Mouse (Mus musculus) MN1 (cell line): ENCODE results near the gene Olfr998.
"Not testable (repeated sequence)": the region's sequence is repeated elsewhere in the genome, so short reads cannot be mapped to it uniquely, and the experiment has no call there.

Experiments used
- DNase-seq: peaks from one replicate; pipeline ENCODE4 v3.0.0-alpha.2; 2016; ENCODE audit warnings: low spot score

The Olfr998 gene

DNA sequence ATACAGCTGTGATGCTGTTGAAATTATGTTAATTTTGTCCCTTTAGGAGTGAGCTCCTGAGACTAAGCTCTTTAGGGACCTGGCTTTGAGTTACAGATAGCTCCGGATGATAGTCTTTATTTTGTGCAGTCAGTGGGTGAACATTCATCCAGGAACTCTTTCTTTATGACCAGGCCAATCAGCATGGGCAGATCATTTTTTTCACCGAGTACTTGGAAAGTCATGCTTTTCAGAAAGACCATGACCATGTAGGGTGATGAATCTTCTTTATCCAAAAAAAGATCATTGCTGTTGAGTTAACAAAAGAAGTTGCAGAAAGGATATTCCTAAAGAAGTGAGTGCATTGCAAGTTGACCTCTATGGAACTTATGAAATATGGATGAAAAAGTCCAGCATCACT, at the start of gene Olfr998:
Gene Olfr998, plus strand, starts transcription at position 301 of the 400 bp plus-strand sequence.
- not testable (repeated sequence) for DNase-seq

DNA sequence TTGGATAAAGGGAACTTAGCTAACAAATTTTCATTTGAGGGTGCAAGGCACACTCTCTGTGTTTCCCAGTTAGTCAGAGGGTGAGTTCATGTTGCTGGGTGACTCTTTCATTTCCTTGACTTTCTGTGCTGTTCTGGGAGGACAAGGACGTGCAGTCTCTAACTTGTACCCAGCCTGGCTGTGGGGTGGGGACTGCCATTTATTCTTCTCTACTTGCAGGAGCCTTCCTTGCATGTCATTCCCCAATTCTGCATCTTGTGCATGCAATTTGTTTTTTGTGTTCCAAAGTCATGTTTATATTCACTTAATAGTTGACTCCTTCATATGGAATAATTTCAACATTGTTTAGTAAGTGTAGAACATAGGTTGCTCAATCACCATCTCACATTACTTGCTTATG, 33.9 kb upstream of the Olfr998 start:
- DNase-seq: no peak

DNA sequence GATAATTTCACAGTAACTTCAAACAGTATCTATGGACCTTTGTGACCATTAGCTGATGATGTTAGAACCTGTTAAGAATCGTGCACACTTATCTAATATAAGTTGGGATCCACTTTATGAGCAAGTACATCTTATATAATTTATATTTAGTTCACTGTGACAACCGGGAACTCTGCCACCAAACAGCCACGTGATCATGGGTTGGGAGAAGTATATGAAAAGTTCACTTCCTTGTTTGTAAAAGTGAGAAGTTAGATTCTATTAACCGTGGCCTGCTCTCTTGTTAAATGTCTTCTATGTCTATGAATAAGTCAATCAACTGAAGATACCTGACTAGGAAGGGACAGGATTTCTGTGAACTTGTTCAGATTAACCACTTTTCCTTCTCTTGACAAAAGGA, 28.5 kb upstream of the Olfr998 start:
- DNase-seq: no peak

DNA sequence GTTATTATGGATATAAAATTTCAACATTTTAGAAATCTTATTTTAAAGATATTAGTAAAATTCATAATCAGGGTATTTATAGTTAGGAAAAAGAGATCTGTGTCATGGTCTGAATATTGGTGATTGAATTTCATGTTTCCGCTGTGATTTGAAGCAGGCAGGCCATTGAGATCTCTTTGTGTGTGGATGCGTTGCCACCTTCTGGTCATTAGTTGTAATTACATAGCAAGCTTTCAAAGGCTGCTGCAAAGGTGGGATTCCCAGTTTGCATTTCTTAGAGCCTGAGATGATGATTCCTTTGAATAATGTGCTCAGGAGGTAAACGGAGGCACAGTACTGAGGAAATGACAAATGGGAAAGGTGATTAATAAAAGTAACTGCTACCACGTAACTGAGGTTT, 27.6 kb upstream of the Olfr998 start:
- DNase-seq: peak; percentile 60

DNA sequence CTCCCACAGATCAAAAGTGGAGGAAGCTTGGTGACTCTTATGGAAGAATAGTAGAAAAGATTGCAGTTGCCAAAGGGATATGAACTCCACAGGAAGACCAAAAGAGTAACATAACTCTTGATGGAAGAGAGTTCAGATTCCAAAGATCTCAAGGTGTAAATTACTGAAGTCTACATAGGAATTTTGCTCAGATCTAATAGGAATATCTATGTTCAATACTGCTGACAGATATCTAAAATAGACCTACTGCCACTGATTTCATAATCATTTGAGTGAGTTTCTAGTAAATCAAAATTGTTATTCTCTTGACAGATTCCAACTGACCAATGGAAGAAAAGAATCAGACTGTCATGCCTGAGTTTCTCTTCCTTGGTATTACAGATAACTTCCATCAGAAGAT, 9.8 kb upstream of the Olfr998 start, which contains the start of gene Olfr996:
Gene Olfr996, plus strand, starts transcription at position 301 of the 400 bp plus-strand sequence.
- no peak for DNase-seq

DNA sequence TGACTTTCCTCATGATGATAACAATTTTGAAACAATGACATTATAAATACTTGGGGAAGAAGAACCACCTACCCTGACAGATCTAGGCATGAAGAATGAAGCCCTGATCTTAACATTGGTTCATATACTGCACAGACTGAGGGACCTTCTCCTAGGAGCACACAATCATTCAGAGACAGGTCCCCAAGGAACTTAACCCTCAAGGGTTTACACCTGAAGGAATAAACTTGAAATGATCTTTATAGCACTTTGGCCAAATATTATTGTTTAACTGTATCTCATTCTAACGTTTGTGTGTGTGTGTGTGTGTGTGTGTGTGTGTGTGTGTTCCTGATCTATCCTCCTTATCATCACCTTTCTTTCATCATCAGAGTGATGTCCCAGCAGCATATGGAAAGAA, 23.1 kb downstream of the Olfr998 start, which contains the start of gene Olfr1000:
Gene Olfr1000, minus strand, starts transcription at position 101 of the 400 bp plus-strand sequence.
- no peak for DNase-seq
